Mouse (Mus musculus) olfactory bulb, adult 2 months (tissue): Measurements from ENCODE around the gene Kif24.

Experiments used
- CTCF ChIP-seq: fragments of 200-500 bp; IDR thresholded peaks from 2 replicates; pipeline ENCODE4 v1.5.1; 2012; ENCODE audit warnings: low read depth, mild to moderate bottlenecking, low read length, moderate library complexity; ENCODE audit not compliant: insufficient read depth
- POLR2A ChIP-seq: fragments of 200-500 bp; IDR thresholded peaks from 2 replicates; pipeline ENCODE4 v1.6.1; 2012; ENCODE audit warnings: mild to moderate bottlenecking, low read depth, low read length, moderate library complexity; ENCODE audit not compliant: insufficient read depth

DNA sequence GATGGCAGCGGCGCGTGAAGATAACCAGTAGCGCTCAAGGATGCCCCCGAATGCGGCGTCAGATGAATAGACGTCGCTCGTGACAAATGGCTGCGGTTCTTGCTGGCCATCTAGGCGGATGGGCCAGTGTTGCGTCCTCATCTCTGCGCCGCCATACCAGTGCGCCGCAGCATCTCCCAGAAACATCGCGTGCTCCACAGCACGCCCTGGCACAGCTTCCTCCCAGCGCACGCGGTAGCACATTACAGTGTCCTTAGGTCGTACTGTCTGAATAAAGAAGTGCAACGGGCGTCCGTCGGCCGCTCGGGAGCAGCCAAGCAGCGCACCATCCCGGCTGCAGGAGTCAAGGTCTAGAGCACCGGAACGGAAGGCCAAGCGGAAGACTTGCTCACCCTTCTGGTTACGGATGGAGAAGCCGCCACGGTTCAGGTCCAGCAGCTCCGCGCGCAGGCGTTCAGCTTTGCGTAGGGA, 34.3 kb upstream of the Kif24 start:
- TF ChIP-seq CTCF: no peak
- TF ChIP-seq POLR2A: no peak
